In genomic region chr12:70269724-70270123, GRCm38 (mm10) we compare ENCODE assay signal across 27 mouse cellular contexts. TPM values are rescaled to one million over a fixed set of nuclear protein-coding genes. Genes with fewer than 3 reads are reported as not detected.
DNase-seq lines count a peak whose midpoint lies in the region; ATAC-seq and TF ChIP-seq lines count a peak whose summit lies in the region.
"Had no signal": no experiment of that assay in that cellular context is flagged by ENCODE, and none has a peak within 500 bp of the region (broad histone marks: within the 10 kb centered on the region; RNA-seq: fewer than 3 reads in every experiment).

No protein-coding gene starts in this region.

- H3K9me3 ChIP-seq in embryonic facial prominence, embryonic 14.5 days (ENCODE audit: control insufficient read depth, low read length): no peaks in the 10 kb centered on the region
- H3K9me3 ChIP-seq in embryonic facial prominence, embryonic 10.5 days: no peaks in the 10 kb centered on the region
- H3K9me3 ChIP-seq: embryonic facial prominence, embryonic 13.5 days; forebrain, embryonic 13.5 days; forebrain, embryonic 15.5 days; G1E had no signal

- no peak for TF ChIP-seq CTCF in left cerebral cortex, adult 2 months (IDR thresholded peaks at IDR 0.05)

- no peak overlapping the region for H3K4me3 ChIP-seq in embryonic facial prominence, embryonic 14.5 days (ENCODE audit: low read depth, low read length)
- no peak overlapping the region for H3K4me3 ChIP-seq in embryonic facial prominence, embryonic 10.5 days
- no peak overlapping the region for H3K4me3 ChIP-seq in left cerebral cortex, adult 2 months
- H3K4me3 ChIP-seq: embryonic facial prominence, embryonic 13.5 days; forebrain, embryonic 13.5 days; forebrain, embryonic 15.5 days had no signal

- no peaks in the 10 kb centered on the region for H3K36me3 ChIP-seq in embryonic facial prominence, embryonic 14.5 days (ENCODE audit: control insufficient read depth, insufficient read depth, low read length)
- H3K36me3 ChIP-seq in embryonic facial prominence, embryonic 10.5 days (replicated peaks): no peaks in the 10 kb centered on the region
- H3K36me3 ChIP-seq: embryonic facial prominence, embryonic 13.5 days; G1E had no signal

- no peaks in the 10 kb centered on the region for H3K4me1 ChIP-seq in embryonic facial prominence, embryonic 14.5 days (ENCODE audit: control insufficient read depth, insufficient read depth, low read length)
- H3K4me1 ChIP-seq in embryonic facial prominence, embryonic 10.5 days: peaks cover 19% of the 10 kb centered on the region
- H3K4me1 ChIP-seq: forebrain, embryonic 13.5 days; forebrain, embryonic 15.5 days had no signal

- H3K9ac ChIP-seq in embryonic facial prominence, embryonic 14.5 days (ENCODE audit: low read depth, low read length): no peak overlapping the region
- H3K9ac ChIP-seq: embryonic facial prominence, embryonic 13.5 days; forebrain, embryonic 13.5 days; forebrain, embryonic 15.5 days; forebrain, postnatal 0 days had no signal

- no peak for DNase-seq in embryonic facial prominence, embryonic 14.5 days (ENCODE audit: low spot score)
- no peak for DNase-seq in embryonic facial prominence, embryonic 10.5 days (ENCODE audit: low spot score)
- peak; percentile 14 for DNase-seq in heart, adult 11 months
- DNase-seq in heart, postnatal 14 days: no peak
- no peak for DNase-seq in left cerebral cortex, adult 2 months (ENCODE audit: extremely low spot score in 1 of 2, low spot score in 2 of 2)
- DNase-seq in left cerebral cortex, adult 8-10 months (ENCODE audit: low spot score in 2 of 2): no peak
- peak; percentile 55 for DNase-seq in brain, adult 2 months (ENCODE audit: low read depth, low spot score)
- no peak for DNase-seq in kidney, postnatal 36 days
- DNase-seq: adrenal gland, adult 8-10 months; adrenal gland, postnatal 14 days; adrenal gland, postnatal 36 days; B cell, adult 2 months; cerebellum, adult 11 months; cerebellum, adult 18-20 months; cerebellum, adult 8-10 months; cerebellum, adult 9-11 months; cerebellum, postnatal 14 days; cerebellum, postnatal 36 days; forebrain, postnatal 0 days had no signal

- no peak overlapping the region for H3K4me2 ChIP-seq in embryonic facial prominence, embryonic 14.5 days (ENCODE audit: low read depth, low read length)
- H3K4me2 ChIP-seq: embryonic facial prominence, embryonic 13.5 days; forebrain, embryonic 13.5 days; forebrain, embryonic 15.5 days had no signal

- no peak overlapping the region for H3K27ac ChIP-seq in embryonic facial prominence, embryonic 14.5 days (replicated peaks; ENCODE audit: low read depth, low read length)
- no peak overlapping the region for H3K27ac ChIP-seq in embryonic facial prominence, embryonic 10.5 days (replicated peaks)
- H3K27ac ChIP-seq in left cerebral cortex, adult 2 months: peak overlapping the region; percentile 73
- H3K27ac ChIP-seq: embryonic facial prominence, embryonic 13.5 days; forebrain, embryonic 13.5 days; forebrain, embryonic 15.5 days had no signal

- ATAC-seq in embryonic facial prominence, embryonic 14.5 days (ENCODE audit: low read depth): 0 out of 2 replicates have a peak, but pooled peaks have one; percentile 57
- ATAC-seq: activated CD4-positive, CD25-positive, alpha-beta regulatory T cell, adult 4 months; CD4-positive, CD25-positive, alpha-beta regulatory T cell, adult 4 months; forebrain, embryonic 13.5 days; forebrain, embryonic 15.5 days; forebrain, postnatal 0 days; Patski had no signal

- 60% methylated on average over 6 of the region's 6 CpGs for WGBS in embryonic facial prominence, embryonic 14.5 days
- 76% methylated on average over 6 of the region's 6 CpGs for WGBS in embryonic facial prominence, embryonic 10.5 days

- intact Hi-C loops in heart, postnatal 14 days (cut with DNase I): no loop called here
- intact Hi-C loops in left cerebral cortex, adult 2 months (cut with DNase I): no loop called here

- no peaks in the 10 kb centered on the region for H3K27me3 ChIP-seq in embryonic facial prominence, embryonic 14.5 days (replicated peaks; ENCODE audit: control insufficient read depth, insufficient read depth, low read length)
- no peaks in the 10 kb centered on the region for H3K27me3 ChIP-seq in embryonic facial prominence, embryonic 10.5 days (replicated peaks; ENCODE audit: low read depth, poor library complexity, severe bottlenecking)
- H3K27me3 ChIP-seq: CH12.LX; embryonic facial prominence, embryonic 13.5 days; forebrain, embryonic 13.5 days; forebrain, embryonic 15.5 days had no signal

RNA-seq across cellular contexts. Expression of gene Pygl, which starts 38.4 kb away (rescaled TPM):
- 22.2 and 23.4 TPM in 2 replicates for polyA plus RNA-seq in embryonic facial prominence, embryonic 14.5 days (2014; fragmentation: Nextera tagmentation; extraction: Ambion mirVana)
- 8.4 and 8.6 TPM in 2 replicates for polyA plus RNA-seq in embryonic facial prominence, embryonic 10.5 days (2016; fragmentation: Nextera tagmentation; extraction: Ambion mirVana)
- 1 to 10 TPM; 5.9 to 8.3 TPM for total RNA-seq in heart, postnatal 14 days (2021)
- total RNA-seq in left cerebral cortex, adult 2 months (2021): 1 to 10 TPM; 3.6 to 3.8 TPM
- 1 to 10 TPM; 4.8 to 7.2 (median 5.6) TPM for total RNA-seq in left cerebral cortex, adult 8-10 months (2022)
- polyA plus RNA-seq: G1E had no signal

Comparison
In these comparisons a context has a peak if more than half of its experiments do, and no peak if none do; other contexts are left out.
1. DNase-seq: peak in heart, adult 11 months (single experiment) and brain, adult 2 months (single experiment); none in embryonic facial prominence, embryonic 14.5 days (single experiment), embryonic facial prominence, embryonic 10.5 days (single experiment), heart, postnatal 14 days (0 of 2), left cerebral cortex, adult 2 months (0 of 2), left cerebral cortex, adult 8-10 months (0 of 2) and kidney, postnatal 36 days (0 of 2).